Mouse (Mus musculus) lung, postnatal 0 days (tissue): Measurements from ENCODE around the gene Fbln7.

ENCODE experiments used
- CTCF ChIP-seq: IDR thresholded peaks from 2 replicates; pipeline ENCODE4 v1.5.1; 2016; ENCODE audit warnings: antibody characterized with exemption, mild to moderate bottlenecking
- EP300 ChIP-seq: IDR thresholded peaks from 2 replicates; pipeline ENCODE4 v1.6.1; 2016; ENCODE audit warnings: antibody characterized with exemption, mild to moderate bottlenecking, control low read depth

GRCm38 (mm10) chr2:128863777-128864331, 1.1 kb downstream of the Fbln7 start:
- TF ChIP-seq CTCF (peak; percentile 53), EP300 (no peak)
